Mouse (Mus musculus): Measurements from ENCODE around the gene Cpeb1.

DNA sequence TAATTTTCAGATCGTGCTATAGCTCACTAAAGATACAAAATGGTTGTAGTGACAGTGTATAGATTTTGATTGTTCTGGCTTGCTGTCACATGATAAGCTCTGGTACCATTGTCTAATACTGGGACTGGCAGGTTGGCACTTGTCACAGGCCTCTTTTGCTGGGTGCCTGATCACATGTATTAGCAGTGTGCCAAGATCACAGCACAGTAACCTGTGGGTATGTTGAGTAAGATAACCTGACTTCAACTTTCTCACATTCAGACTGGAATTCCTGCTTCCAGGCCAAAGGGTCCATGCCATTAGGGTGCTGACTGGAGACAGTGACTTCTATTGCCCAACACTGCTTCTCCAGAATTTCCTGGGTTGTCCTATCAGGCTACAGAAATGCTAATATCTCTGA, 144.1 kb downstream of the Cpeb1 start:
- no peak for TF ChIP-seq POLR2A (IDR thresholded peaks at IDR 0.05; ENCODE audit: extremely low read depth, insufficient read depth, low read length)
- no peak for TF ChIP-seq CTCF (IDR thresholded peaks at IDR 0.05; ENCODE audit: low read depth, low read length)
